Mouse (Mus musculus): ENCODE results near the gene Ttyh2.

DNA sequence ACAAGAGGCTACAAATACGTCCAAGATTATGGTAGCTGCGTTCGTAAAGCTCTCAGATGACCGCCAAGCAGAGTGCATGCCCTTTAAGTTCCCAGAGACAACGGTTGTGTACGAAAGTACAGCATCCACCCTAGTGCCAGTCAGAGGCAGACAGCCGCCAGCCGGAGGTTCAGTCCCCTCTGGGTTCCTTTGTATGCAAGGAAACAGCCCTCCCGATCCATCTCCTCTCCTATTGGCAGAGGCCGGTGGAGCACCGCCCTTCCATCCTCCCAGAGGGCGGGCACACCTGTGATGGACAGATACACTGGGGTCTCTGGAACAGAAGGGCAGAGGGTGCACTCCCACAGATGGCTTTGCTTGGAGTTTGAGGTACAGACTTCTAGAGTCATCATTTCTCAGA is 33.0 kb upstream of the Ttyh2 start:
- TF ChIP-seq POLR2A (IDR thresholded peaks at IDR 0.05; ENCODE audit: borderline replicate concordance, insufficient read depth, low read length) (no peak), CTCF (IDR thresholded peaks at IDR 0.05; ENCODE audit: borderline replicate concordance, insufficient read depth, low read depth, low read length) (no peak)

Data from cerebellum, adult 2 months (tissue).